Comparison of ENCODE assay signal across 26 mouse cellular contexts in genomic region chr3:122477541-122477940, GRCm38 (mm10).
DNase-seq lines count a peak whose midpoint lies in the region; ATAC-seq and TF ChIP-seq lines count a peak whose summit lies in the region.
"Had no signal": no experiment of that assay in that cellular context is flagged by ENCODE, and none has a peak within 500 bp of the region (broad histone marks: within the 10 kb centered on the region; RNA-seq: fewer than 3 reads in every experiment).

No protein-coding gene starts in this region.

- TF ChIP-seq CTCF in left cerebral cortex, adult 2 months (IDR thresholded peaks at IDR 0.05) = no peak

- no peaks in the 10 kb centered on the region for H3K9me3 ChIP-seq in forebrain, embryonic 12.5 days
- H3K9me3 ChIP-seq in forebrain, embryonic 16.5 days (ENCODE audit: control insufficient read depth, low read length) = no peaks in the 10 kb centered on the region
- H3K9me3 ChIP-seq: embryonic facial prominence, embryonic 13.5 days; heart, embryonic 10.5 days; kidney, embryonic 15.5 days; neural tube, embryonic 15.5 days had no signal

- intact Hi-C loops in left cerebral cortex, adult 2 months (cut with DNase I) = no loop called here
- intact Hi-C loops in left cerebral cortex, postnatal 36 days (cut with DNase I) = loop anchor here (5.0 kb wide), 1 partner anchor 140 kb away; the partner anchor contains the start of gene Fnbp1l

- no peaks in the 10 kb centered on the region for H3K27me3 ChIP-seq in forebrain, embryonic 12.5 days
- no peaks in the 10 kb centered on the region for H3K27me3 ChIP-seq in forebrain, embryonic 16.5 days (replicated peaks; ENCODE audit: control insufficient read depth, insufficient read depth, low read length)
- H3K27me3 ChIP-seq: embryonic facial prominence, embryonic 13.5 days; kidney, embryonic 15.5 days; neural tube, embryonic 15.5 days had no signal

- H3K9ac ChIP-seq in forebrain, embryonic 12.5 days = no peak overlapping the region
- H3K9ac ChIP-seq in forebrain, embryonic 16.5 days (replicated peaks; ENCODE audit: low read depth, low read length) = no peak overlapping the region
- H3K9ac ChIP-seq: embryonic facial prominence, embryonic 13.5 days; kidney, embryonic 15.5 days; liver, postnatal 0 days; neural tube, embryonic 15.5 days had no signal

- no peak overlapping the region for H3K4me2 ChIP-seq in forebrain, embryonic 12.5 days
- no peak overlapping the region for H3K4me2 ChIP-seq in forebrain, embryonic 16.5 days (ENCODE audit: low read length)
- H3K4me2 ChIP-seq: embryonic facial prominence, embryonic 13.5 days; kidney, embryonic 15.5 days; liver, embryonic 11.5 days; midbrain, embryonic 11.5 days; neural tube, embryonic 15.5 days had no signal

- no peak for ATAC-seq in forebrain, embryonic 12.5 days (ENCODE audit: low FRiP score)
- no peak for ATAC-seq in forebrain, embryonic 16.5 days
- ATAC-seq: liver, postnatal 0 days had no signal

- no peak for DNase-seq in left cerebral cortex, adult 2 months (ENCODE audit: extremely low spot score in 1 of 2, low spot score in 2 of 2)
- DNase-seq in left cerebral cortex, postnatal 36 days (ENCODE audit: low spot score in 2 of 2) = no peak
- DNase-seq in right cerebral cortex, postnatal 14 days = peak; percentile 58
- DNase-seq in right cerebral cortex, postnatal 25 days = no peak
- DNase-seq in adrenal gland, postnatal 4 days (ENCODE audit: low spot score in 2 of 2) = no peak
- no peak for DNase-seq in liver
- DNase-seq: adrenal gland, postnatal 25 days; cerebellum, adult 11-12 months; cerebellum, postnatal 10 days; gastrocnemius, postnatal 10 days; kidney, adult 11 months; kidney, postnatal 36 days; liver, postnatal 0 days; lung, postnatal 10 days; right cerebral cortex, adult 18-20 months; spleen, adult 18-20 months had no signal

- H3K4me1 ChIP-seq in forebrain, embryonic 12.5 days = peaks cover 82% of the 10 kb centered on the region
- peaks cover 50% of the 10 kb centered on the region for H3K4me1 ChIP-seq in forebrain, embryonic 16.5 days (replicated peaks; ENCODE audit: control insufficient read depth, insufficient read depth, low read length)

- 52% methylated on average over 8 of the region's 8 CpGs for WGBS in forebrain, embryonic 12.5 days
- 43% methylated on average over 8 of the region's 8 CpGs for WGBS in forebrain, embryonic 16.5 days

- H3K27ac ChIP-seq in forebrain, embryonic 12.5 days = peak overlapping the region; percentile 26; the same call in 1 of the 2 replicates
- H3K27ac ChIP-seq in forebrain, embryonic 16.5 days (ENCODE audit: low read length) = no peak overlapping the region
- H3K27ac ChIP-seq in left cerebral cortex, adult 2 months = peak overlapping the region; percentile 85
- H3K27ac ChIP-seq: embryonic facial prominence, embryonic 13.5 days; heart, embryonic 10.5 days; kidney, embryonic 15.5 days had no signal

- no peaks in the 10 kb centered on the region for H3K36me3 ChIP-seq in forebrain, embryonic 12.5 days (replicated peaks)
- no peaks in the 10 kb centered on the region for H3K36me3 ChIP-seq in forebrain, embryonic 16.5 days (ENCODE audit: control insufficient read depth, insufficient read depth)
- H3K36me3 ChIP-seq: embryonic facial prominence, embryonic 13.5 days; heart, embryonic 10.5 days; kidney, embryonic 15.5 days; neural tube, embryonic 15.5 days had no signal

- no peak overlapping the region for H3K4me3 ChIP-seq in forebrain, embryonic 12.5 days (replicated peaks)
- H3K4me3 ChIP-seq in forebrain, embryonic 16.5 days (replicated peaks; ENCODE audit: low read length) = no peak overlapping the region
- H3K4me3 ChIP-seq in left cerebral cortex, adult 2 months = no peak overlapping the region
- H3K4me3 ChIP-seq: embryonic facial prominence, embryonic 13.5 days; erythroblast, embryonic 14.5 days; heart, embryonic 10.5 days; kidney, embryonic 15.5 days; myocyte; neural tube, embryonic 15.5 days had no signal
